Mouse (Mus musculus): ENCODE data around the gene Ankrd53. TPM values are rescaled to one million over a fixed set of nuclear protein-coding genes. Genes with fewer than 3 reads are reported as not detected.

Gene Ankrd53
- polyA plus RNA-seq (2012; ENCODE audit: insufficient read depth, insufficient read length, missing spikeins): not detected in 2 replicates

DNA sequence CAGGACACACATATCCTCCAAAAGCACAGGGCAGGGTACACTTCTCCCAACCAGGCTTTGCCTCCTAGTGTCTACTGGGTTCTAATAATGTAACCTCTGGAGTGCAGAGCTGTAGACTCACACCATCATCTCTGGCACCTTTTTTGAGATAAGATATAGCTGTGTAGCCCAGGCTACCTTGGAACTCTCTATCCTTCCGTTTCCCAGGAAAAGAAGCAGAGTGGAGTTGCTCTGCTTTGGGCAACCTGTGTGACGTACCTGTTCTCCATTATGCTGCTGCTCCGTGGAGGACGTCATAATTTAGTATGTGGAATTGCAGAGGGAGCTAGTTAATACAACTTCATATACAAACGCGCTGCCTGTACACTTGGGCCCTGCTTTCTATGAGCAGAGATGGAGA, at the start of gene Ankrd53:
Ankrd53 (plus strand) TSS at position 301 of the 400 bp plus-strand sequence.
- Histone ChIP-seq H3K27ac (replicated peaks; ENCODE audit: low read depth, low read length) (no peak within 1 kb of the TSS), H3K4me3 (ENCODE audit: insufficient read depth, low read depth, low read length) (peak within 1 kb of the TSS; percentile 30), H3K4me1 (ENCODE audit: control insufficient read depth, insufficient read depth, insufficient read length, low read length) (no peaks in the 10 kb centered on the region; the same call in 1 of the 2 replicates)

DNA sequence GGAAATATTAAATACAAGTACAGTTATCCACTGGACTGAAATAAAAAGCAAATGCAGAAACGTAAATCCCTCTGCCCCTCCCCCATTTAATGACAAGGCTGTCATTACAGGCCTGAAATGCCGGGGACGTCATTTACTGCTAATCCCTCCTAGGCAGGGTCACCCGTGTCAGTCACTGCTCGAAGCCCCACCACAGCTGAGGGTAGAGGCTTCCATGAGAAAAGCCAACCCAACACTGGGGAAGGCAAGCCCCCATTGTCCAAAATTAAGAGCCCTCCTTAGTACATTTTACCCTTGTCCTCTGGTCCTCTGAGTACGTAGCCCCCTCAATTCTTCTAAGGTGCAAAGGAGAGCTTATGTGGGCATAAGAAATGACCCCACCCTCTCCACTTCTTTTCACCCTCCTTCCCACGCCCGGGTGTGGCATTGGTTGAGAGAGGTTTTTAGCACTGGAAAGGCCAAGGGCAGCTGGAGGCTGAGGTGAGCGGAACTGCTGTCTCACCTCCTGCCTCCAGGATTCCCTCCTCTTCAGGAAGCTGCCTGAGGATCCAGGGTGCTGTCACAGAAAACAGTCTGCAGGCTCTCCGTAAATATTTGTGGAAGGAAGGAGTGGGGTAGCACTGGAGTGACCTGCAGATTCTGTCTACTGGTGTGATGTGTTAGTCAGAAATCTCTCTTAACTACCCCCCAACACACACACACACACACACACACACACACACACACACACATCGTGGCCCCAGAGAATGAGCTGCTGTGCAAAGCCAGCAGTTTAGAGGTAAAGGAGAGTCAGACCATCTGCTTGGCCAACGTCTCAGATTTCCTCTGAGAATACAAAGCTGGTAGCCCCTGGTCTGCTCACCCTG, 48.9 kb upstream of the Ankrd53 start:
- Histone ChIP-seq H3K27ac (replicated peaks; ENCODE audit: low read depth, low read length) (no peak overlapping the region), H3K4me1 (ENCODE audit: control insufficient read depth, insufficient read depth, insufficient read length, low read length) (peaks cover 3% of the 10 kb centered on the region; the same call in 1 of the 2 replicates), H3K4me3 (ENCODE audit: insufficient read depth, low read depth, low read length) (no peak overlapping the region)

DNA sequence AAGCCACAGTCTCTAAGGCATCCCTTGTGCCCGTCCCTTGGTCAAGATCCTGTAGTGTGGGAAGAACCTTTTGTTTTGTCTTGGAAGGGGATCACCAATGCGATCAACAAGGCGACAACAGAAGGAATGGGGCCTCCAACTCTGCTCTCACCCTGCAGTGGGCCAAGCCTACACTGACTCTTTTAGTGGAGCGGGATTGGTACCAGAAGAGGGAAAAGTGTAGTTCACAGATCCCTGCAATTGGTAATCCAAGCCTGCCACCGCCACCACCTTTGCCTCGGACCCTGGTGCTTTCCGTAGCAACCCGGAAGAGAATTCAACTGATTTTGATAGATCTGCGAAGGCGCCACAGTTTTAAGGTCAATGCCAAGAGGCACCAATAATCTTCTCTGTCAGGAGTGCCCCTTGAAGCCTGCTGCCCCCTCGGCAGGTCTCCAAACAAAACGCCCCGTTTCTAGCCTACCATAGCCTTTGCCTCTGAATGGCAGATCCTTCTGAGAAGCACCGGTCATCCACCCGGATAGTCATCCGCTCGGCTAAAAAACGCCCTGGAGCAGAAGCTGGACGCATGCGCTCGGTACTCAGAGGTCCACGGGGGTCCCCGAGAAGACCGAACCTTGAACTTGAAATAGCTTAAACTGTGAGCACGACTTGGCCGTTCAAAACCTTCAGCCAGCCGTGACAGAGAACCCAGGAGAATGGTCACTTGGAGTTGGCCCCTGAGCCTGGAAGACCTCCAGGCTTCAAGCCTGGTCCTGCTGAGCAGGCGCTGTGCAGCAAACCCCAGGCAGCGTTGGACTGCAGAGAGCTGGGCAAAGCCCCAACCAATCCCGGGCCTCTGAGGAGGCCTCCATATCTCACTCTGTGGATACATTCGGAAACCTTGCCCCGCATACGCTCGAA, 48.0 kb upstream of the Ankrd53 start:
- Histone ChIP-seq H3K4me3 (ENCODE audit: insufficient read depth, low read depth, low read length) (no peak overlapping the region), H3K27ac (replicated peaks; ENCODE audit: low read depth, low read length) (no peak overlapping the region), H3K4me1 (ENCODE audit: control insufficient read depth, insufficient read depth, insufficient read length, low read length) (peaks cover 3% of the 10 kb centered on the region; the same call in 1 of the 2 replicates)

DNA sequence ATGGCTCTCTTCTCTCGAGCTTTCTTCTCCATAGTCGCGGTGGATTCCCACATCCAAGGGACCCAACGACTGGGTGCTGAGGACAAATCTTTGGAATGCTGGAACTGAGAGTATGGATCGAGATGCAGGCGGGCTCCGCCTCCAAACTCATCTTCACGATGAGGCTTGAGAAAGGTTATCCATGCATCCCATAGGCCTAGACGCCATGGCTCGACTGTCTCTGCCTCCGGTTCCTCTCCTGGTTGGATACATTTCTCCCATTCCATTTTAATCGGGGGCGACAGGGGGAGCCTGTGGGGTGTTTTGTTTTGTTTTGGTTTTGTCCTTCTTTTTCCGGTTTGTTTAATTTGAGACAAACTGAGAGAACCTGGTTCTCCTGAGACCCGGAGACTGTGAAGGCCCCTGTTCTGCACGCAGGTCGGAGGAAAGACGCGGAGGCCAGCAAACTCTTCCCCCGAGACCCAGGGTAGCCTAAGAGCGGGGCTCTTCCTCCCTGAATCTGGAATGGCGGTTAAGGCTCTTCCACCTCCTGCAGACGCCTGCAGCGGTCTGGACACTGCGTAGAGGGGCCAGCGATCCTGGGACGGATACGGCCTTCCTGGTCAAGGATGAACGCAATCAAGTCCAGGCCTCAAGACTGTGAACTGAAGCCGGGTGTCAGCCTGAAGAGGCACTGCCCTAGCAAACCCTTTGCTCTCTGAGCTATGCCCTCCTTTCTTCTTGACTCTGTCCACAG, 46.8 kb upstream of the Ankrd53 start:
- Histone ChIP-seq H3K27ac (replicated peaks; ENCODE audit: low read depth, low read length) (no peak overlapping the region), H3K4me3 (ENCODE audit: insufficient read depth, low read depth, low read length) (no peak overlapping the region)

GRCm38 (mm10) chr6:83717026-83717425, 45.4 kb upstream of the Ankrd53 start:
- H3K4me1 ChIP-seq (ENCODE audit: control insufficient read depth, insufficient read depth, insufficient read length, low read length): no peaks in the 10 kb centered on the region; the same call in 1 of the 2 replicates
- H3K27ac ChIP-seq (replicated peaks; ENCODE audit: low read depth, low read length): no peak overlapping the region
- no peak overlapping the region for H3K4me3 ChIP-seq (ENCODE audit: insufficient read depth, low read depth, low read length)

More for the DNA sequence above, 46.8 kb upstream of the Ankrd53 start:
- peaks cover 3% of the 10 kb centered on the region; the same call in 1 of the 2 replicates for H3K4me1 ChIP-seq (ENCODE audit: control insufficient read depth, insufficient read depth, insufficient read length, low read length)

DNA sequence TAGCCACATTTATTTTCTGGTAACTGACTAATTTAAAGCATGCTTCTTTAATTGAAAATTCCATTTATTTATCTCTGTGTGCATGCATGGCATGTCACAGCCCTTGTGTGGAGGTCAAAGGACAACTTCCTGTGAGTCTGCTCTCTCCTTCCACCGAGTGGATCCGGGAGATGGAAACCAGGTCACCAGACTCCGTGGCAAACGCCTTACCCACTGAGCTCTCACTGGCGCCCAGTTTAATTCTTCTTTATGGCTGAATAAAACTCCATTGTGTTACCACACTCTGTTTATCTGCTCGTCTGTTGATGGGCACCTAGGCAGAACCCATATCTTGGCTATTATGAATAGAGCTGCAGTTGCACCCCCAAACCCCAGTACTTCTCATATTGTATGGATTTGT, 39.9 kb upstream of the Ankrd53 start:
- Histone ChIP-seq H3K4me3 (ENCODE audit: insufficient read depth, low read depth, low read length) (no peak overlapping the region), H3K4me1 (ENCODE audit: control insufficient read depth, insufficient read depth, insufficient read length, low read length) (no peaks in the 10 kb centered on the region), H3K27ac (replicated peaks; ENCODE audit: low read depth, low read length) (no peak overlapping the region)

DNA sequence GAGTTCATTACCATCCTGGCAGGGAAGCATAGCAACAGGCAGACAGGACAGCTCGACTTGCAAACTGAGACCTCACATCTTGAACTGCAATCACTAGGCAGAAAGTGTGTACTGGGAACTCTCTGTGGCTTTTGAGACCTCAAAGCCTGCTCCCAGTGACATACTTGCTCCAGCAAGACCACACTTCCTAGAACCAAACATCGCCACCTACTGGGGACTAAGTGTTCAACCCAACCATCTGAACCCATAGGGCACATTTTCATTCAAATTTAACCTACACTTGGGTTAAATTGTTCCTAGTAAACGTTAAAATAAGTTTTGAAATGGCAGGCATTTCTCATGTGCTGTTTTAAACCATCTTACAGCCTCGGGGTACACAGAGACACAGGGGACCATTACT, 35.3 kb upstream of the Ankrd53 start:
- Histone ChIP-seq H3K4me3 (ENCODE audit: insufficient read depth, low read depth, low read length) (no peak overlapping the region), H3K4me1 (ENCODE audit: control insufficient read depth, insufficient read depth, insufficient read length, low read length) (no peaks in the 10 kb centered on the region), H3K27ac (replicated peaks; ENCODE audit: low read depth, low read length) (no peak overlapping the region)

- H3K27ac ChIP-seq (replicated peaks; ENCODE audit: low read depth, low read length): no peak overlapping the region
- H3K4me1 ChIP-seq (ENCODE audit: control insufficient read depth, insufficient read depth, insufficient read length, low read length): no peaks in the 10 kb centered on the region
- no peak overlapping the region for H3K4me3 ChIP-seq (ENCODE audit: insufficient read depth, low read depth, low read length)
These were observed 34.0 kb upstream of the Ankrd53 start for GRCm38 (mm10) chr6:83728488-83728887.

GRCm38 (mm10) chr6:83729350-83729970, 33.0 kb upstream of the Ankrd53 start:
- H3K4me1 ChIP-seq (ENCODE audit: control insufficient read depth, insufficient read depth, insufficient read length, low read length): no peaks in the 10 kb centered on the region
- no peak overlapping the region for H3K27ac ChIP-seq (replicated peaks; ENCODE audit: low read depth, low read length)
- no peak overlapping the region for H3K4me3 ChIP-seq (ENCODE audit: insufficient read depth, low read depth, low read length)

GRCm38 (mm10) chr6:83731128-83731527, 31.3 kb upstream of the Ankrd53 start:
- Histone ChIP-seq H3K4me1 (ENCODE audit: control insufficient read depth, insufficient read depth, insufficient read length, low read length) (no peaks in the 10 kb centered on the region), H3K4me3 (ENCODE audit: insufficient read depth, low read depth, low read length) (no peak overlapping the region), H3K27ac (replicated peaks; ENCODE audit: low read depth, low read length) (no peak overlapping the region)

GRCm38 (mm10) chr6:83737311-83737710, 25.1 kb upstream of the Ankrd53 start:
- no peaks in the 10 kb centered on the region for H3K4me1 ChIP-seq (ENCODE audit: control insufficient read depth, insufficient read depth, insufficient read length, low read length)
- H3K27ac ChIP-seq (replicated peaks; ENCODE audit: low read depth, low read length): no peak overlapping the region
- no peak overlapping the region for H3K4me3 ChIP-seq (ENCODE audit: insufficient read depth, low read depth, low read length)

DNA sequence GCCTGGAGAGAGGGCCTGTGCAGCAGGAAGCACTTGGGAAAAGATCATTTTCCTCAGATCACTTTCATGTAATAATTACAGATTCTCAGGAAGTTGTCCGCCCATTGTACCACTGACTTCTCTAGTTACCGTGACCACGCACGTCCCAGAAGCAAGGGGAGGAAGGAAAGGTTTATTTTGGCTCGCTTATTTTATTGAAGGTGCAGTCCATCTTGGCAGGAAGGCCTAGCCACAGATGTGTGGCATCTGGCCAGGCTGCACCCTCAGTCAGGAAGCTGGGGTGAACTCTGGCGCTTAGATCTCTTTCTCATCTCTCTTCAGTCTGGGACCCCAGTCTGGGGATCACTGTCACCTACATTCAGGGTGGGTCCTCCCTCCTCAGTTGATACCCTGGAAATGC, 23.8 kb upstream of the Ankrd53 start:
- Histone ChIP-seq H3K4me3 (ENCODE audit: insufficient read depth, low read depth, low read length) (no peak overlapping the region), H3K27ac (replicated peaks; ENCODE audit: low read depth, low read length) (no peak overlapping the region), H3K4me1 (ENCODE audit: control insufficient read depth, insufficient read depth, insufficient read length, low read length) (no peaks in the 10 kb centered on the region)

- Histone ChIP-seq H3K4me1 (ENCODE audit: control insufficient read depth, insufficient read depth, insufficient read length, low read length) (no peaks in the 10 kb centered on the region), H3K4me3 (ENCODE audit: insufficient read depth, low read depth, low read length) (no peak within 1 kb of the TSS), H3K27ac (replicated peaks; ENCODE audit: low read depth, low read length) (no peak within 1 kb of the TSS)
These were observed 19.7 kb upstream of the Ankrd53 start, which contains the start of gene Atp6v1b1 for GRCm38 (mm10) chr6:83742761-83743160. Gene Atp6v1b1 (plus strand): TSS chr6:83742990.

DNA sequence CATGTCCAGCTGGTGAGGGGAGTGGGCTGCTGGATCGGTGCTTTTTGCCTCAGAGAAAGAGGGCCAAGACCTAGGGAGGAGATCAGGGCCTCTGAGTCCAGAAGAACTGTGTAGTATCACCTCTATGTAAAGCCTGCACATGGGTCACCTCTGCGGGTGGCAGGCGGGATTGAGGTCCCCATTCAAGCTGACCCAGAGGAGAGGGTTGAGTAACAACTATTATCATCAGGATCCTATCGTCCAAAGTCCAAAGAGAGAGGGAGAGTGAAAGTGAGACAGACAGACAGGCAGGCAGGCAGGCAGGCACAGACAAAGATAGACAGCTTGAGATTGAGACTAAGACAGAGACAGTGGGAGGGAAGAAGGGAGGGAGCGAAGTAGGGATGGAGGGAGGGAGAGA, 19.2 kb upstream of the Ankrd53 start:
- Histone ChIP-seq H3K27ac (replicated peaks; ENCODE audit: low read depth, low read length) (no peak overlapping the region), H3K4me3 (ENCODE audit: insufficient read depth, low read depth, low read length) (no peak overlapping the region), H3K4me1 (ENCODE audit: control insufficient read depth, insufficient read depth, insufficient read length, low read length) (no peaks in the 10 kb centered on the region)
